Mouse (Mus musculus) small intestine, adult 2 months (tissue): Measurements from ENCODE around the gene Flvcr2.

Source experiments
- CTCF ChIP-seq: fragments of 200-500 bp; IDR thresholded peaks from 2 replicates; pipeline ENCODE4 v1.5.1; 2012; ENCODE audit warnings: low read depth, mild to moderate bottlenecking, control low read depth, inconsistent platforms, low read length, moderate library complexity, mixed read lengths; ENCODE audit not compliant: insufficient replicate concordance, insufficient read length; ENCODE audit errors: extremely low read depth
- POLR2A ChIP-seq: fragments of 200-500 bp; IDR thresholded peaks from 2 replicates; pipeline ENCODE4 v1.6.1; 2012; ENCODE audit warnings: low read depth, mild to moderate bottlenecking, control low read depth, inconsistent platforms, low read length, moderate library complexity

DNA sequence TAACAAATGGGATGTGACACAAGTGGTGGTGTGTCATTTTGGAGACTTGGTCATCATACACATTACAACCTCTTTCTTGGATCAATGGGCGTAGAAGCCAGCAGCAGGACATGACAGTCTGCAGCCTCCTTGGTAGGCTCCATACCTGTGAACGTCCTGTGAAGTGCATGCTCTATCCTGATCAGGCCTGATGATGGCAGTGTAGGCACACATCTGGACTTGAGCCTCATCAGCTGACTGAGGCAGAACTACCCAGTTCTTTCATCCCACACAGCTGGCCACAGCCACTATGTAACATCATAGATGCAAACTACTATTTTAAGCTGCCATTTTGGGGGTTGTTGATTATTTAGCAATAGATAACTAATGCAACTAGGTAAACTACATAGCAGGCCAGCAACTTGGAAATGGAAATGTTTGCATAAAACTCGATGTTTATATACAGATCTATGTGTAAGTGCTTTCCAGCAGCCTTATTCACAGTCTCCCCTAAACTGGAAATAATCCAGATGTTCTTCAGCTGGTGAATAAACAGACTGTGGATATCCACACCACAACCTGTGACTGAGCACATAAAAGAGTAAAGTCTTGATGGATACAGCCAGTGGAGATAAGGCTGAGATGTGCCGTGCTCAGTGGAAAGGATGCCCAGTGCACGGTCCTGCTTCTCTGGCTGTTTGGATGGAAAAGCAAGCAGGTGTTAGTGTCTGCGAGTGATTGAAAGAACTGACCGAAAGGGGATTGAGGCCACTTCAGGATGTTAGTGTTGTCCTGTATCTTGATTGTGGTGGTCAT lies 102.0 kb downstream of the Flvcr2 start:
- TF ChIP-seq CTCF (peak; percentile 45; the same call in 1 of the 2 replicates), POLR2A (no peak)
